Mouse (Mus musculus) cerebellum, adult 11-12 months (tissue): ENCODE data around the gene Olfr763.
"Not testable (repeated sequence)": the region's sequence is repeated elsewhere in the genome, so short reads cannot be mapped to it uniquely, and the experiment has no call there.

Source experiments
- DNase-seq: peaks from one replicate; pipeline ENCODE4 v3.0.0; 2022

The Olfr763 gene

GRCm38 (mm10) chr10:129049898-129050297 is 39.3 kb downstream of the Olfr763 start, which contains the start of gene Olfr765:
Olfr765 (minus strand) TSS chr10:129049998.
- not testable (repeated sequence) for DNase-seq
